Mouse (Mus musculus): ENCODE data around the gene Neurod2.

GRCm38 (mm10) chr11:98347385-98348082, 18.1 kb upstream of the Neurod2 start:
- TF ChIP-seq CTCF (IDR thresholded peaks at IDR 0.05; ENCODE audit: insufficient read depth, low read depth, low read length) (no peak), POLR2A (IDR thresholded peaks at IDR 0.05; ENCODE audit: insufficient read depth, low read depth, low read length) (no peak)

All from olfactory bulb, adult 2 months (tissue).